Mouse (Mus musculus) forebrain, embryonic 12.5 days (tissue): ENCODE measurements at regions not wholly inside any gene's neighbourhood (a gene's known extent, or its start where the extent isn't known, plus 50 kb on each side); places are given as distances from the start of the nearest gene placed in this dataset.

ENCODE experiments used
- ATAC-seq: fragments of 200-750 bp; cut with Nextera tagmentation; 2 replicates; pipeline ENCODE4 v1.8.0; 2017; ENCODE audit warnings: moderate TSS enrichment; ENCODE audit not compliant: low FRiP score
- H3K27ac ChIP-seq: fragments of 300-500 bp; sonication (generic); 2 replicates; pipeline ENCODE4 v1.5.1; 2016; ENCODE audit warnings: mild to moderate bottlenecking
- H3K27me3 ChIP-seq: fragments of 300-500 bp; sonication (generic); 2 replicates; pipeline ENCODE4 v1.6.1; 2016; ENCODE audit warnings: mild to moderate bottlenecking
- H3K36me3 ChIP-seq: fragments of 300-500 bp; sonication (generic); replicated peaks from 2 replicates; pipeline ENCODE4 v1.6.1; 2016; ENCODE audit warnings: mild to moderate bottlenecking
- H3K4me1 ChIP-seq: fragments of 300-500 bp; sonication (generic); 2 replicates; pipeline ENCODE4 v1.6.1; 2016
- H3K4me2 ChIP-seq: fragments of 300-500 bp; sonication (generic); 2 replicates; pipeline ENCODE4 v1.6.1; 2016; ENCODE audit warnings: mild to moderate bottlenecking, moderate library complexity
- H3K4me3 ChIP-seq: fragments of 300-500 bp; sonication (generic); replicated peaks from 2 replicates; pipeline ENCODE4 v1.5.1; 2016; ENCODE audit warnings: mild to moderate bottlenecking
- H3K9ac ChIP-seq: fragments of 300-500 bp; sonication (generic); 2 replicates; pipeline ENCODE4 v1.6.1; 2016; ENCODE audit warnings: mild to moderate bottlenecking
- H3K9me3 ChIP-seq: fragments of 300-500 bp; sonication (generic); 2 replicates; pipeline ENCODE4 v1.6.1; 2016
- WGBS: fragments of 180-500 bp; shearing (Covaris S2); methylation state at CpG from one replicate; pipeline ENCODE4 v1.1.7; 2016; 5-methylcytosine and 5-hydroxymethylcytosine counted together

GRCm38 (mm10) chr12:14088960-14089359 lies 62.9 kb downstream of the Fam84a start:
- no peak overlapping the region for H3K4me2 ChIP-seq
- no peak overlapping the region for H3K9ac ChIP-seq
- no peak overlapping the region for H3K27ac ChIP-seq
- peaks cover 5% of the 10 kb centered on the region; the same call in 1 of the 2 replicates for H3K4me1 ChIP-seq
- no peaks in the 10 kb centered on the region for H3K27me3 ChIP-seq
- no peak overlapping the region for H3K4me3 ChIP-seq
- H3K9me3 ChIP-seq = no peaks in the 10 kb centered on the region
- no peaks in the 10 kb centered on the region for H3K36me3 ChIP-seq
- 4% methylated on average over 2 of the region's 2 CpGs for whole genome bisulfite sequencing
- peak; percentile 93 for ATAC-seq

- Histone ChIP-seq H3K27me3 (no peaks in the 10 kb centered on the region), H3K36me3 (no peaks in the 10 kb centered on the region), H3K4me1 (peaks cover 5% of the 10 kb centered on the region; the same call in 1 of the 2 replicates), H3K9me3 (no peaks in the 10 kb centered on the region), H3K27ac (no peak overlapping the region), H3K4me2 (no peak overlapping the region), H3K4me3 (no peak overlapping the region), H3K9ac (no peak overlapping the region)
- ATAC-seq = no peak
- WGBS = 85% methylated on average over 3 of the region's 3 CpGs
Measured at GRCm38 (mm10) chr12:14082771-14083170, 69.1 kb downstream of the Fam84a start.

GRCm38 (mm10) chr12:14079892-14080291 lies 72.0 kb downstream of the Fam84a start:
- Histone ChIP-seq H3K4me1 (no peaks in the 10 kb centered on the region), H3K4me2 (no peak overlapping the region), H3K36me3 (no peaks in the 10 kb centered on the region), H3K9me3 (no peaks in the 10 kb centered on the region), H3K9ac (no peak overlapping the region), H3K27me3 (no peaks in the 10 kb centered on the region), H3K27ac (no peak overlapping the region), H3K4me3 (no peak overlapping the region)
- 75% methylated on average over 1 of the region's 1 CpGs for WGBS
- no peak for ATAC-seq

GRCm38 (mm10) chr12:14069049-14069448 lies 82.8 kb downstream of the Fam84a start:
- Histone ChIP-seq H3K27me3 (no peaks in the 10 kb centered on the region), H3K4me1 (no peaks in the 10 kb centered on the region), H3K9me3 (no peaks in the 10 kb centered on the region), H3K27ac (no peak overlapping the region), H3K4me3 (no peak overlapping the region), H3K9ac (no peak overlapping the region), H3K4me2 (no peak overlapping the region), H3K36me3 (no peaks in the 10 kb centered on the region)
- WGBS = 80% methylated on average over 4 of the region's 4 CpGs
- ATAC-seq = no peak

GRCm38 (mm10) chr12:14065401-14065800 lies 86.5 kb downstream of the Fam84a start:
- Histone ChIP-seq H3K9me3 (no peaks in the 10 kb centered on the region), H3K9ac (no peak overlapping the region), H3K4me2 (no peak overlapping the region), H3K27ac (no peak overlapping the region), H3K27me3 (no peaks in the 10 kb centered on the region), H3K36me3 (no peaks in the 10 kb centered on the region), H3K4me1 (no peaks in the 10 kb centered on the region), H3K4me3 (no peak overlapping the region)
- WGBS = 78% methylated on average over 3 of the region's 3 CpGs
- no peak for ATAC-seq

- H3K27ac ChIP-seq = no peak overlapping the region
- no peaks in the 10 kb centered on the region for H3K4me1 ChIP-seq
- no peaks in the 10 kb centered on the region for H3K36me3 ChIP-seq
- no peaks in the 10 kb centered on the region for H3K9me3 ChIP-seq
- 91% methylated on average over 4 of the region's 4 CpGs for WGBS
- no peaks in the 10 kb centered on the region for H3K27me3 ChIP-seq
- no peak overlapping the region for H3K9ac ChIP-seq
- ATAC-seq = no peak
- H3K4me2 ChIP-seq = no peak overlapping the region
- H3K4me3 ChIP-seq = no peak overlapping the region
Measured at GRCm38 (mm10) chr12:14063276-14063675, 88.6 kb downstream of the Fam84a start.

GRCm38 (mm10) chr12:14056116-14056515 lies 95.7 kb downstream of the Fam84a start:
- Histone ChIP-seq H3K4me1 (no peaks in the 10 kb centered on the region), H3K9me3 (no peaks in the 10 kb centered on the region), H3K4me2 (no peak overlapping the region), H3K4me3 (no peak overlapping the region), H3K36me3 (no peaks in the 10 kb centered on the region), H3K27me3 (no peaks in the 10 kb centered on the region), H3K9ac (no peak overlapping the region), H3K27ac (no peak overlapping the region)
- WGBS = 86% methylated on average over 4 of the region's 4 CpGs
- ATAC-seq = no peak

GRCm38 (mm10) chr12:14032363-14032762 lies 119.5 kb downstream of the Fam84a start:
- H3K36me3 ChIP-seq = no peaks in the 10 kb centered on the region
- ATAC-seq = no peak
- H3K9me3 ChIP-seq = no peaks in the 10 kb centered on the region
- H3K4me2 ChIP-seq = no peak overlapping the region
- no peaks in the 10 kb centered on the region for H3K27me3 ChIP-seq
- no peak overlapping the region for H3K27ac ChIP-seq
- WGBS = 85% methylated on average over 1 of the region's 1 CpGs
- H3K4me3 ChIP-seq = no peak overlapping the region
- no peaks in the 10 kb centered on the region for H3K4me1 ChIP-seq
- H3K9ac ChIP-seq = no peak overlapping the region

GRCm38 (mm10) chr12:14015271-14015670 lies 136.6 kb downstream of the Fam84a start:
- ATAC-seq = no peak
- Histone ChIP-seq H3K27me3 (no peaks in the 10 kb centered on the region), H3K9ac (no peak overlapping the region), H3K4me2 (no peak overlapping the region), H3K4me1 (no peaks in the 10 kb centered on the region), H3K9me3 (no peaks in the 10 kb centered on the region), H3K4me3 (no peak overlapping the region), H3K36me3 (no peaks in the 10 kb centered on the region), H3K27ac (no peak overlapping the region)

GRCm38 (mm10) chr12:14005991-14006390 lies 145.9 kb downstream of the Fam84a start:
- 74% methylated on average over 1 of the region's 1 CpGs for WGBS
- Histone ChIP-seq H3K9ac (no peak overlapping the region), H3K4me3 (no peak overlapping the region), H3K9me3 (no peaks in the 10 kb centered on the region), H3K36me3 (no peaks in the 10 kb centered on the region), H3K4me2 (no peak overlapping the region), H3K4me1 (no peaks in the 10 kb centered on the region), H3K27me3 (no peaks in the 10 kb centered on the region), H3K27ac (no peak overlapping the region)
- no peak for ATAC-seq

- Histone ChIP-seq H3K27me3 (no peaks in the 10 kb centered on the region), H3K4me3 (no peak overlapping the region), H3K4me2 (no peak overlapping the region), H3K4me1 (no peaks in the 10 kb centered on the region), H3K27ac (no peak overlapping the region), H3K9ac (no peak overlapping the region), H3K36me3 (no peaks in the 10 kb centered on the region), H3K9me3 (no peaks in the 10 kb centered on the region)
- WGBS = 62% methylated on average over 1 of the region's 1 CpGs
- ATAC-seq = no peak
Measured at GRCm38 (mm10) chr12:14001672-14002071, 150.2 kb downstream of the Fam84a start.

- H3K9me3 ChIP-seq = no peaks in the 10 kb centered on the region
- no peak overlapping the region for H3K4me2 ChIP-seq
- H3K36me3 ChIP-seq = no peaks in the 10 kb centered on the region
- H3K9ac ChIP-seq = no peak overlapping the region
- no peak overlapping the region for H3K4me3 ChIP-seq
- peaks cover 24% of the 10 kb centered on the region for H3K27me3 ChIP-seq
- peaks cover 16% of the 10 kb centered on the region for H3K4me1 ChIP-seq
- no peak overlapping the region for H3K27ac ChIP-seq
- ATAC-seq = no peak
- WGBS = 32% methylated on average over 1 of the region's 1 CpGs
Measured at GRCm38 (mm10) chr12:13984396-13984776, 167.5 kb downstream of the Fam84a start.

- Histone ChIP-seq H3K27ac (0 out of 2 replicates have a peak overlapping the region, but pooled peaks have one; percentile 8), H3K4me1 (peaks cover 16% of the 10 kb centered on the region), H3K36me3 (no peaks in the 10 kb centered on the region), H3K9me3 (no peaks in the 10 kb centered on the region), H3K4me3 (no peak overlapping the region), H3K27me3 (peaks cover 24% of the 10 kb centered on the region), H3K9ac (no peak overlapping the region), H3K4me2 (no peak overlapping the region)
- 32% methylated on average over 7 of the region's 7 CpGs for WGBS
- ATAC-seq = peak; percentile 84
Measured at GRCm38 (mm10) chr12:13983631-13984395, 168.0 kb downstream of the Fam84a start.
